Mouse (Mus musculus): ENCODE data around the gene Fam19a1. TPM values are rescaled to one million over a fixed set of nuclear protein-coding genes. Genes with fewer than 3 reads are reported as not detected.

The Fam19a1 gene
- total RNA-seq (2014; rRNA removed; ENCODE audit: low replicate concordance) = not detected in 2 replicates
- polyA plus RNA-seq (2015; fragmentation: Nextera tagmentation; extraction: Ambion mirVana) = 0.16 TPM in 1 of 2 replicates, not detected in the other

- Histone ChIP-seq H3K27me3 (ENCODE audit: control insufficient read depth, insufficient read depth, low read length) (0 out of 2 replicates have a peak, but pooled peaks cover 6% of the 10 kb centered on the region), H3K9me3 (replicated peaks; ENCODE audit: control insufficient read depth, low read length) (no peaks in the 10 kb centered on the region), H3K4me3 (ENCODE audit: low read depth, low read length) (no peak within 1 kb of the TSS), H3K9ac (replicated peaks; ENCODE audit: low read depth, low read length) (no peak within 1 kb of the TSS), H3K4me1 (ENCODE audit: control insufficient read depth, insufficient read depth) (peaks cover 4% of the 10 kb centered on the region; the same call in 1 of the 2 replicates), H3K27ac (ENCODE audit: low read depth) (no peak within 1 kb of the TSS), H3K4me2 (ENCODE audit: low read depth, low read length) (peak within 1 kb of the TSS; percentile 21; the same call in 1 of the 2 replicates), H3K36me3 (replicated peaks; ENCODE audit: control insufficient read depth, insufficient read depth, low read length) (no peaks in the 10 kb centered on the region)
- WGBS = 31% methylated on average over 6 of the region's 6 CpGs
- no peak for DNase-seq (ENCODE audit: low spot score)
- TF ChIP-seq EP300 (IDR thresholded peaks at IDR 0.05; ENCODE audit: low read depth) (no peak), CTCF (IDR thresholded peaks at IDR 0.05; ENCODE audit: low read depth) (no peak)
- ATAC-seq (ENCODE audit: insufficient read depth, low read depth) = no peak
Observed at GRCm38 (mm10) chr6:96112854-96113253, at the start of gene Fam19a1. Gene Fam19a1, plus strand, starts transcription at chr6:96113154.

DNA sequence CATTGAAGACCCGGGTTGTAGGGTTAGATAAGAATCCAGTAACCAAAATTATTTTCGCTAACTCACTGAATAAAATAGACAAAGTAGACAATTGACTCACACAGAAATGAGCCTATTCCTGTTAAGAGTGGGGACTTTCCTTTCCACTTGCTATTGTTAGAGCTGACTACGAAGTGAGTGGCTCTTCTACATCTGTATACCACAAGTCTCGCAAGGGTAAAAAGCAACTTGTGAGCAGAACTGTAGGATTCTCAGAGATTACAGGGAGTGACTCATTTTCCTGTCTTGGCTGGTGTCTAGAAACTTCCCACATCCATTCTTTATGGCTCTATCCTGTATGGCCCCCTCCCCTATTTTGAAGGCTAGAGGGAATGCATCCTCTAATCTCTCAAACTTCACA, 41.9 kb upstream of the Fam19a1 start:
- no peak for DNase-seq (ENCODE audit: low spot score)
- no peak for ATAC-seq (ENCODE audit: insufficient read depth, low read depth)
- H3K4me3 ChIP-seq (ENCODE audit: low read depth, low read length) = no peak overlapping the region
- H3K4me2 ChIP-seq (ENCODE audit: low read depth, low read length) = no peak overlapping the region
- TF ChIP-seq EP300 (IDR thresholded peaks at IDR 0.05; ENCODE audit: low read depth) = no peak
- no peak for TF ChIP-seq CTCF (IDR thresholded peaks at IDR 0.05; ENCODE audit: low read depth)
- H3K9ac ChIP-seq (replicated peaks; ENCODE audit: low read depth, low read length) = no peak overlapping the region
- 58% methylated on average over 4 of the region's 4 CpGs for WGBS
- no peak overlapping the region for H3K27ac ChIP-seq (ENCODE audit: low read depth)
- no peaks in the 10 kb centered on the region for H3K4me1 ChIP-seq (ENCODE audit: control insufficient read depth, insufficient read depth)
- no peaks in the 10 kb centered on the region for H3K9me3 ChIP-seq (replicated peaks; ENCODE audit: control insufficient read depth, low read length)
- no peaks in the 10 kb centered on the region for H3K27me3 ChIP-seq (ENCODE audit: control insufficient read depth, insufficient read depth, low read length)
- H3K36me3 ChIP-seq (replicated peaks; ENCODE audit: control insufficient read depth, insufficient read depth, low read length) = no peaks in the 10 kb centered on the region

DNA sequence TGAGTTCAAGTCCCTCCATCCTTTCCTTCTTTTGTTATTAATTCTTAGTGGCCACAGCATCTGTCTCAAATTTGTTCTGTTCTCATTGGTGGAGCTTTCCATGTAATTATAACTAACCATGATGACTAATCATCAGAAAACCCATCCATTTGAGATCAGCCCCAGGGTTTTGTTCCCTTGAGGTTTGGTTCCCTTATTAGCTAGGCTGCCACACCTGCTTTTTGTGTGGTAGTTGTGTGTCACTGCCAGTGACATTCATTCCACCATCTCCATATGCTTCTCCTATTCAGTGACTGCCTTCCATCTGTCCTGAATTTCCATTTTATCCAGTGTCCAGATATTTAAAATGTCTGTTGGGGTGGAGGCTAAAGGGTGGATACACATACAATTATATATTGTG, 41.4 kb upstream of the Fam19a1 start:
- DNase-seq (ENCODE audit: low spot score) = no peak
- ATAC-seq (ENCODE audit: insufficient read depth, low read depth) = no peak
- TF ChIP-seq EP300 (IDR thresholded peaks at IDR 0.05; ENCODE audit: low read depth) = no peak
- no peak for TF ChIP-seq CTCF (IDR thresholded peaks at IDR 0.05; ENCODE audit: low read depth)
- Histone ChIP-seq H3K27ac (ENCODE audit: low read depth) (no peak overlapping the region), H3K27me3 (ENCODE audit: control insufficient read depth, insufficient read depth, low read length) (no peaks in the 10 kb centered on the region), H3K9ac (replicated peaks; ENCODE audit: low read depth, low read length) (no peak overlapping the region), H3K4me2 (ENCODE audit: low read depth, low read length) (no peak overlapping the region), H3K9me3 (replicated peaks; ENCODE audit: control insufficient read depth, low read length) (no peaks in the 10 kb centered on the region), H3K4me1 (ENCODE audit: control insufficient read depth, insufficient read depth) (no peaks in the 10 kb centered on the region), H3K36me3 (replicated peaks; ENCODE audit: control insufficient read depth, insufficient read depth, low read length) (no peaks in the 10 kb centered on the region), H3K4me3 (ENCODE audit: low read depth, low read length) (no peak overlapping the region)

- WGBS = 69% methylated on average over 6 of the region's 6 CpGs
- H3K4me1 ChIP-seq (ENCODE audit: control insufficient read depth, insufficient read depth) = no peaks in the 10 kb centered on the region
- no peaks in the 10 kb centered on the region for H3K9me3 ChIP-seq (replicated peaks; ENCODE audit: control insufficient read depth, low read length)
- no peak for ATAC-seq (ENCODE audit: insufficient read depth, low read depth)
- no peaks in the 10 kb centered on the region for H3K27me3 ChIP-seq (ENCODE audit: control insufficient read depth, insufficient read depth, low read length)
- no peak overlapping the region for H3K4me3 ChIP-seq (ENCODE audit: low read depth, low read length)
- no peak for TF ChIP-seq EP300 (IDR thresholded peaks at IDR 0.05; ENCODE audit: low read depth)
- no peak for TF ChIP-seq CTCF (IDR thresholded peaks at IDR 0.05; ENCODE audit: low read depth)
- no peak overlapping the region for H3K27ac ChIP-seq (ENCODE audit: low read depth)
- no peak for DNase-seq (ENCODE audit: low spot score)
- H3K9ac ChIP-seq (replicated peaks; ENCODE audit: low read depth, low read length) = no peak overlapping the region
- no peak overlapping the region for H3K4me2 ChIP-seq (ENCODE audit: low read depth, low read length)
- H3K36me3 ChIP-seq (replicated peaks; ENCODE audit: control insufficient read depth, insufficient read depth, low read length) = no peaks in the 10 kb centered on the region
Observed at GRCm38 (mm10) chr6:96089961-96090360, 23.0 kb upstream of the Fam19a1 start.

- no peaks in the 10 kb centered on the region for H3K4me1 ChIP-seq (ENCODE audit: control insufficient read depth, insufficient read depth)
- H3K4me3 ChIP-seq (ENCODE audit: low read depth, low read length) = no peak overlapping the region
- H3K9me3 ChIP-seq (replicated peaks; ENCODE audit: control insufficient read depth, low read length) = no peaks in the 10 kb centered on the region
- H3K4me2 ChIP-seq (ENCODE audit: low read depth, low read length) = no peak overlapping the region
- ATAC-seq (ENCODE audit: insufficient read depth, low read depth) (no peak), DNase-seq (ENCODE audit: low spot score) (no peak)
- H3K27ac ChIP-seq (ENCODE audit: low read depth) = no peak overlapping the region
- TF ChIP-seq EP300 (IDR thresholded peaks at IDR 0.05; ENCODE audit: low read depth) = no peak
- no peak for TF ChIP-seq CTCF (IDR thresholded peaks at IDR 0.05; ENCODE audit: low read depth)
- H3K27me3 ChIP-seq (ENCODE audit: control insufficient read depth, insufficient read depth, low read length) = no peaks in the 10 kb centered on the region
- H3K36me3 ChIP-seq (replicated peaks; ENCODE audit: control insufficient read depth, insufficient read depth, low read length) = no peaks in the 10 kb centered on the region
- 58% methylated on average over 1 of the region's 1 CpGs for WGBS
- H3K9ac ChIP-seq (replicated peaks; ENCODE audit: low read depth, low read length) = no peak overlapping the region
Observed at GRCm38 (mm10) chr6:96093716-96094115, 19.2 kb upstream of the Fam19a1 start.

DNA sequence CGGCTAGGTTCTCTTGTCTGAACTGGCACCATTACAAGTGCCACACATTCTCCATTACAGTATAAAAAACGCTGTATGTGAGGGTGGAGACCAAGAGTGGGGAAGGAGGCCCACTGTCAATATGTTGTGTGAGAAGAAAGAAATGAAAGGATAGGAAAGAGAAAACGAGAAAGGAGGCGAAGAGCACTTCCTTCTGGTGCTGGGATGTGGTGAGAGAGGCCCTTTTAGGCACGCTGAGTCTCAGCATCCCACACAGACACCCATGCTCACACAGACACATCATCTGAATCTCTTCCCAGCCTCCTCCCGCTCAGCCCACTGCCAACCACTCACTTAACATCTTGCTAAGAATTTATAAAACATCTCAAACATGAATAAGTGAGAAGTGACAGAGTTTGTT, 14.7 kb upstream of the Fam19a1 start:
- Histone ChIP-seq H3K27me3 (ENCODE audit: control insufficient read depth, insufficient read depth, low read length) (no peaks in the 10 kb centered on the region), H3K4me2 (ENCODE audit: low read depth, low read length) (no peak overlapping the region), H3K9ac (replicated peaks; ENCODE audit: low read depth, low read length) (no peak overlapping the region), H3K9me3 (replicated peaks; ENCODE audit: control insufficient read depth, low read length) (no peaks in the 10 kb centered on the region), H3K4me3 (ENCODE audit: low read depth, low read length) (no peak overlapping the region), H3K36me3 (replicated peaks; ENCODE audit: control insufficient read depth, insufficient read depth, low read length) (no peaks in the 10 kb centered on the region), H3K4me1 (ENCODE audit: control insufficient read depth, insufficient read depth) (no peaks in the 10 kb centered on the region), H3K27ac (ENCODE audit: low read depth) (no peak overlapping the region)
- whole genome bisulfite sequencing = 72% methylated on average over 6 of the region's 6 CpGs
- DNase-seq (ENCODE audit: low spot score) (no peak), ATAC-seq (ENCODE audit: insufficient read depth, low read depth) (no peak)
- TF ChIP-seq EP300 (IDR thresholded peaks at IDR 0.05; ENCODE audit: low read depth) = no peak
- no peak for TF ChIP-seq CTCF (IDR thresholded peaks at IDR 0.05; ENCODE audit: low read depth)
